Mouse (Mus musculus) megakaryocyte, embryonic 14.5 days (primary cell): Measurements from ENCODE around the gene Theg. TPM values are rescaled to one million over a fixed set of nuclear protein-coding genes. Genes with fewer than 3 reads are reported as not detected.

Experiments
- H3K27me3 ChIP-seq: replicated peaks from 2 replicates; pipeline ENCODE3; 2012; ENCODE audit warnings: inconsistent platforms
- H3K36me3 ChIP-seq: replicated peaks from 2 replicates; pipeline ENCODE3; 2012; ENCODE audit warnings: low read length, inconsistent platforms, mixed read lengths
- H3K4me1 ChIP-seq: 2 replicates; pipeline ENCODE4 v1.6.1; 2012; ENCODE audit warnings: inconsistent platforms
- H3K4me3 ChIP-seq: replicated peaks from 2 replicates; pipeline ENCODE3; 2012; ENCODE audit warnings: moderate library complexity, mild to moderate bottlenecking, inconsistent platforms
- H3K9me3 ChIP-seq: 2 replicates; pipeline ENCODE4 v1.6.1; 2012; ENCODE audit warnings: inconsistent platforms
- FLI1 ChIP-seq: IDR thresholded peaks from 2 replicates; pipeline ENCODE4 v1.6.1; 2012; ENCODE audit warnings: low read length, inconsistent platforms, mixed read lengths
- GATA1 ChIP-seq: IDR thresholded peaks from 3 replicates; pipeline ENCODE4 v1.6.1; 2012; ENCODE audit warnings: mixed read lengths, low read length, inconsistent platforms, borderline replicate concordance
- polyA plus RNA-seq: library from polyadenylated mRNA; stranded (reverse); fragments of >175 nt; gene quantifications from 2 replicates; pipeline ENCODE4 v1.2.3, GENCODE M21; 2012; ENCODE audit warnings: low replicate concordance; ENCODE audit not compliant: insufficient read depth

Theg gene
- polyA plus RNA-seq, 1 experiment = not detected

GRCm38 (mm10) chr10:79559716-79560115 lies 27.4 kb downstream of the Theg start:
- Histone ChIP-seq H3K4me3 (no peak overlapping the region), H3K36me3 (no peaks in the 10 kb centered on the region), H3K4me1 (peaks cover 9% of the 10 kb centered on the region), H3K27me3 (peaks cover 23% of the 10 kb centered on the region), H3K9me3 (peaks cover 17% of the 10 kb centered on the region)
- TF ChIP-seq FLI1 = no peak

- Histone ChIP-seq H3K27me3 (peaks cover 27% of the 10 kb centered on the region), H3K4me3 (no peak overlapping the region), H3K4me1 (peaks cover 29% of the 10 kb centered on the region), H3K36me3 (no peaks in the 10 kb centered on the region), H3K9me3 (peaks cover 11% of the 10 kb centered on the region)
- TF ChIP-seq GATA1 = no peak
These were observed 29.6 kb downstream of the Theg start for GRCm38 (mm10) chr10:79557496-79557895.

- Histone ChIP-seq H3K4me1 (peaks cover 34% of the 10 kb centered on the region), H3K9me3 (peaks cover 11% of the 10 kb centered on the region), H3K4me3 (no peak overlapping the region), H3K27me3 (peaks cover 27% of the 10 kb centered on the region), H3K36me3 (no peaks in the 10 kb centered on the region)
- TF ChIP-seq FLI1 (no peak), GATA1 (no peak)
These were observed 30.2 kb downstream of the Theg start for GRCm38 (mm10) chr10:79556951-79557350.

GRCm38 (mm10) chr10:79555238-79555724 lies 31.9 kb downstream of the Theg start:
- TF ChIP-seq GATA1 = no peak
- no peak for TF ChIP-seq FLI1
- H3K27me3 ChIP-seq = peaks cover 25% of the 10 kb centered on the region
- peaks cover 11% of the 10 kb centered on the region for H3K9me3 ChIP-seq
- peaks cover 12% of the 10 kb centered on the region for H3K36me3 ChIP-seq
- H3K4me3 ChIP-seq = peak overlapping the region; percentile 95
- H3K4me1 ChIP-seq = peaks cover 35% of the 10 kb centered on the region

GRCm38 (mm10) chr10:79554330-79555237 lies 32.5 kb downstream of the Theg start, which contains the start of gene Mier2:
Gene Mier2, minus strand, starts transcription at chr10:79555199.
- TF ChIP-seq GATA1 (no peak), FLI1 (no peak)
- H3K27me3 ChIP-seq = peaks cover 23% of the 10 kb centered on the region
- H3K4me3 ChIP-seq = peak within 1 kb of the TSS; percentile 95
- peaks cover 9% of the 10 kb centered on the region for H3K9me3 ChIP-seq
- H3K4me1 ChIP-seq = peaks cover 35% of the 10 kb centered on the region
- H3K36me3 ChIP-seq = peaks cover 19% of the 10 kb centered on the region

GRCm38 (mm10) chr10:79553691-79554090 lies 33.4 kb downstream of the Theg start:
- Histone ChIP-seq H3K36me3 (peaks cover 28% of the 10 kb centered on the region), H3K27me3 (peaks cover 19% of the 10 kb centered on the region)

GRCm38 (mm10) chr10:79553176-79553575 lies 34.0 kb downstream of the Theg start:
- Histone ChIP-seq H3K4me1 (peaks cover 41% of the 10 kb centered on the region), H3K4me3 (no peak overlapping the region), H3K36me3 (peaks cover 33% of the 10 kb centered on the region), H3K9me3 (peaks cover 2% of the 10 kb centered on the region), H3K27me3 (peaks cover 19% of the 10 kb centered on the region)
- TF ChIP-seq GATA1 (no peak), FLI1 (no peak)

More at GRCm38 (mm10) chr10:79553691-79554090, 33.4 kb downstream of the Theg start:
- H3K4me3 ChIP-seq = peak overlapping the region; percentile 95
- H3K9me3 ChIP-seq = peaks cover 5% of the 10 kb centered on the region
- no peak for TF ChIP-seq GATA1
- TF ChIP-seq FLI1 = no peak
- H3K4me1 ChIP-seq = peaks cover 35% of the 10 kb centered on the region

- TF ChIP-seq GATA1 (no peak), FLI1 (no peak)
- Histone ChIP-seq H3K27me3 (peaks cover 18% of the 10 kb centered on the region), H3K4me3 (peak overlapping the region; percentile 18), H3K36me3 (peaks cover 40% of the 10 kb centered on the region), H3K4me1 (peaks cover 47% of the 10 kb centered on the region), H3K9me3 (no peaks in the 10 kb centered on the region)
These were observed 34.6 kb downstream of the Theg start for GRCm38 (mm10) chr10:79552531-79552930.

- no peak overlapping the region for H3K4me3 ChIP-seq
- peaks cover 56% of the 10 kb centered on the region for H3K4me1 ChIP-seq
- TF ChIP-seq GATA1 (no peak), FLI1 (no peak)
- H3K36me3 ChIP-seq = peaks cover 61% of the 10 kb centered on the region
- H3K9me3 ChIP-seq = no peaks in the 10 kb centered on the region
- peaks cover 10% of the 10 kb centered on the region for H3K27me3 ChIP-seq
These were observed 36.8 kb downstream of the Theg start for GRCm38 (mm10) chr10:79550366-79550765.

GRCm38 (mm10) chr10:79548971-79549723 lies 38.0 kb downstream of the Theg start:
- Histone ChIP-seq H3K4me3 (no peak overlapping the region), H3K9me3 (no peaks in the 10 kb centered on the region), H3K4me1 (peaks cover 51% of the 10 kb centered on the region), H3K36me3 (peaks cover 74% of the 10 kb centered on the region), H3K27me3 (peaks cover 6% of the 10 kb centered on the region)
- TF ChIP-seq FLI1 (no peak), GATA1 (no peak)
